Mouse (Mus musculus): ENCODE measurements at regions not wholly inside any gene's neighbourhood (a gene's known extent, or its start where the extent isn't known, plus 50 kb on each side); places are given as distances from the start of the nearest gene placed in this dataset.
"Not testable (repeated sequence)": the region's sequence is repeated elsewhere in the genome, so short reads cannot be mapped to it uniquely, and the experiment has no call there.

DNA sequence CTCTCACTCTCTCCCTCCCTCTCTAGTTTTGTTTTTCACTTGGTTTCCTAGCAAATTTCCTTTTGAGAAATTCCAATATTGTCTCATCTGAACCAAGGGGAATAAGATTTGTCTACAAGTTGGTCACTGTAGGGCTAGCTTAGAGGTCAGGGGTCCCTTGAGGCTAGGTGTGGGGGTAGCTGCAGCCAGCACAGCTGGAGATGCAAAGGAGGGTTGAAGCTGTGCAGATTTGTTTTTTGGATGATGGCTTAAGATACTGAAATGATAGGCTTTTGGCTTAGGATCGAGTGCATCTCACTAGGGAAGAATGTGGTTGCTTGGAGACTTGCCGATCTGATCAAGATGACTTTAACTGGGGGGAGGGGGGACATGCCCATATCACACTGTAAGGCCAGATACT is 88.3 kb upstream of the Tmem28 start:
- DNase-seq = no peak

DNA sequence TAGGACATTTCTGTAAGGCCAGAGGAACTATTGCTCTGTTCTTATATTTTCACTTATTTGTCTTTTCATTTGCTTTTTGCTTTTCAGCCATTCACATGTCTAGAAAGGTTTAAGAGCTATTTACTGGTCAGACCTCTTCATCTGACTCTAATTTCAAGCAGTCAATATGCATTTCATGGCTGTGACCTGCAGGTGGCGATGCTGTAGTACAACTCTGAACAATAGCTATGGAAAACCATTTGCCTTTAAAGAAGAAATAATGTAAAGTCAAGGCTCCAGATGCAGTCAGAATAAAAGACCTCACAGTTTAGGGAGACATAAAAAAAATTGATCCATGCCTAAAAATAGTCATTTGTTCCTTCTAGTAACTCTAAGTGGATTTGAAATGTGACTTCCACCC is 95.7 kb upstream of the Tmem28 start:
- DNase-seq = peak; percentile 2

DNA sequence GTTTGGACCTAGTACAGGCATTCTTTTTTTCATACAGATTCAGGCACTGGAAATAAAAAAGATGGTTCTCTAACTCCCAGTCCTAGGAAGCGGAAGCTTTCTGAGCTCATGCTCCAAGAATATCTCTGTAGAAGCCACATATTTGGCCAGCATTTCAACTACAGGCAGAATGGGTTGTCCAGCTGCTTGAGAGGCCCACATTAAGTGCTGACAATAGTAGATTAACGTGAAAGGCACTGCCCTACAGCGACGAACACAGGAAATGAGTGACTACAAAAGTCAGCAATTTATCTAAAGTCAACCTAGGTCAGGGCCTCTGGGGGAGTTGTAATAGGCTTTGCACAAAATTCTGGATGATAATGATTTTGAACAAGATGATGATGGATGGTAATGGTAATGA is 125.5 kb upstream of the Tmem28 start:
- DNase-seq = no peak

DNA sequence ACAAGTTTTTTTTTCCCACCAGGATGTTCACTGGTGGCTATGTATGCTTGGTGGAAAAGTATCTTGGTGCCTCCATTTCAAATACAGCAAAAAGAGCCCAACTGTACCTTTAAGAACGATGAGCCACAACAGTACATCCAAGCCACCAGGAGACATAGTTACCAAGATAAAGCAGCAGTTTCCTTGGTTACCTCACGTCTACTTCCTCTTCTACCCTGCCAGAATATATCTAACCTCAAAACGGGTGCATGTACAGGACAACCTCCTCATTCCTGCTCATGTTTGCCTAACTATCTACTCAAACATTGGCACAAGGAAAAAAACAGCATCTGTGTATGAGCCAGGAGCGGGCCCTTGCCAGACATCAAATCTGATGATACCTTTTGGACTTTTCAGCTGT is 129.8 kb upstream of the Tmem28 start:
- DNase-seq = no peak

DNA sequence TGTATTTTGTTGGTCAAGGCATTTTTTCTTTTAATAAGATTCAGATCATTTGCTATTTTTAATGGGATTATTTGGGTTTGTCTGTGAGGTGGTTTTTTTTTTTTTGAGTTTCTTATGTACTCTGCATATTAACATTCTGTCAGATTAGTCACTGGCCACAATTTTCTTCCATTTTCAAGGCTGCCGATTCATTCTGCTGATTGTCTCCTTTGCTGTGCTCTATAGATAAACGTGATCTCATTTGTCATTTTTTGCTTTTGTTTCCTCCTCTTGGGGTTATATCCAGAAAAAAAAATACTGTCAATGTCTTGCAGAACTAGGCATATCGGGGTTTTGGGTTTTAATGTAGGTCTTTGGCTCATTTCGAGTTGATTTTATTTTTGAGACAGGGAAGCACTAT is 131.1 kb upstream of the Tmem28 start:
- no peak for DNase-seq

DNA sequence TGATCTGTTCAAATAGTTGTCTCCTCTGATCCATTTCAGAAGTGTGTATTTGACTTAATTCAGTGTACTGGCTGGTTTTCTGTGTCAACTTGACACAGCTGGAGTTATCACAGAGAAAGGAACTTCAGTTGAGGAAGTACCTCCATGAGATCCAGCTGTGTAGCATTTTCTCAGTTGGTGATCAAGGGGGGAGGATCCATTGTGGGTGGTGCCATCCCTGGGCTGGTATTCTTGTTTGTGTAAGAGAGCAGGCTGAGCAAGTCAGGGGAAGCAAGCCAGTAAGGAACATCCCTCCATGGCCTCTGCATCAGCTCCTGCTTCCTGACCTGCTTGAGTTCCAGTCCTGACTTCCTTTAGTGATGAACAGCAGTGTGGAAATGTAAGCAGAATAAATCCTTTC is 138.3 kb upstream of the Tmem28 start:
- not testable (repeated sequence) for DNase-seq

DNA sequence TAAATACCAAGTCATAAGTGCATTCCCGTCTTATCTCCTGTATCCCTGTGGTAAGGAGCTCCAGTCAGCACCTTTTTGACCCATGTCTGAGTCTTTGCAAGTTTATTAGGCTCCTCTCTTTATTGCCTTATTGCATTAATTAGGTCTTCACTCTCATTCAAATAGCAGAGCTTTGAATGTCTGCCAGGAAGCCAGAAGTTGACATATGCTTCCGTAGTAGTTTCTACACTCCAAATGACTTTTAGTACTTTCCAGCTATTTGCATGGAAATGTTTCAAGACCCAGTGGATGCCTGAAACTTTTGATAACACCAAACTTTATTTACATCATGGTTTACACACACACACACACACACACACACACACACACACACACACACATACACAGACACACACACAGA is 153.2 kb upstream of the Tmem28 start:
- no peak for DNase-seq

DNA sequence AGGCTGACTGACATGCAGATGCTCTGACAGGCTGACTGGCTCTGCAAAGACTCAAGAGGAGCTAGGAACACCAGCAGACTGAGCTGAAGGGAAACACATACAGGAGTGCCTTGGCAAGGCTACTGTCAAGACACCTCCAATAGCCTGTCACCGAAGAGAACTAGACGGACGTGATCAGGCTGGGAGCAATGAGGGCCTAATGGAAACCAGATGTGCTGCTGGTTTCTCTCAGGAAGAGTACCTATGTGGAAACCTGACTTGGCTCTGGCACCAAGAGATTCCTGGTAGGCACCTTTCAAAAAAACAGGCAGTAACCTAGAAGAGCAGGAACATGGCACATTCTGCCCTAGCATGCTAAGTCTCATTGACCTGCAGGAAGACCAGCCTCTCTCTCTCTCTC is 158.3 kb upstream of the Tmem28 start:
- DNase-seq = no peak

DNA sequence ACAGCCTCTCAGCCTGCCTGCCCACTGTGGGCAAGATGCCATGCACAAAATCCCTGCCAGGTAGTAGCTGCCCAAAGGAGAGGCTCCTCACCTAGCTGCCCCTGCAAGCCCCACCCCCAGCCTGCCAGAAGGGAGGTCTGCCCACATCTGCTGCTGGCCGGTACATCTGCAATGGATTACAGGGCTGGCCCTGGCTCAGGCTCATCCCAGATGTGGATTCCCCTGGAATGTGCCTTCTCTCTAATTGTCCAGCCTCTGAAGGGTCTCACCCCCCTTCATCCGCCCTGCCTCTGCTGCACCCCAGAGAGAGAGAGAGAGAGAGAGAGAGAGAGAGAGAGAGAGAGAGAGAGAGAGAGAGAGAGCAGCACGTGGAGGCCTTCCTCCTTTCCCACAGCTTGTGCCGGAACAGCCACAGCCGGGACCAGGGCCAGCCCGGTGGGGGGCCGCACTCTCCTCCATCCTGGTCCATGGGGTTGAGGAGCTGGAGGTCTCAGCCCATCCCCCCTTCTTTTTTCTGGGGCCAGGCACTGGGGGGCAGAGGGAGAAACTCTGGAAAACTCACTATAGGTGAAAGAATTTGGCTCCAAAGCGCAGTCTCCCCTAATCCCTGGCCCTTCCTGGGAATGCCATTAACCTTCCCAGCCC is 161.2 kb upstream of the Tmem28 start:
- no peak for DNase-seq

DNA sequence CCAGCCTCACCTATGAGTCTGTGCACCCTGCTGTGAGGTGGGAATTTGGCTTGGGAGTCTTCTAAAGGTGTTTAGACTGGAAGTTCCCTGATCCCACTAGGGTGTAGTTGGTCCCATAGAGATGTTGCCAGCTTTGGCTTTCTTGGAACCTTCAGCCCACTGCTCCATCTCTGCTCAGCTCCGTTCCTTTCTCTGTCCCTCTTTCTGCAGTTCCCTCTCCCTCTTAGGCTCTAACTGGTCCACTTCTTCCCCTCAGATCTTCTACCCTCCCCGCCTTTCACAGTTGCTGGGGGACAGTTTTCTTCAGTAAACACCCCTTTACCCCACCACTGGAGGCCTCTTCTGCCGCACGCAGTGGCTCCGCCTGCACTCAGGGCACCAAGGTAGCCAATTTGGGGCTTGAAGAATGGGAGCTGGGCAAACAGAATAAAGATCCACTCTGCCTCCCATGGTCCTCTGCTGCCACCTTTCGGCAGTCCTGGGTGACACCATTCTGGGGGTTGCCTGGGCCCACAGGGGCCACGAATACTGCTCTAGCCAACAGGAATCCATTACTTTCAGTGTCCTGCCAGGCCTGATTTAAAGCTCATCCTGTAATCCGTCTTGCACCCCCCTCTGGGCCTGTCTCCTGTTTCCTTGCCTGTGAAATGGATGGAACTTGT is 162.9 kb upstream of the Tmem28 start:
- DNase-seq = peak; percentile 70

DNA sequence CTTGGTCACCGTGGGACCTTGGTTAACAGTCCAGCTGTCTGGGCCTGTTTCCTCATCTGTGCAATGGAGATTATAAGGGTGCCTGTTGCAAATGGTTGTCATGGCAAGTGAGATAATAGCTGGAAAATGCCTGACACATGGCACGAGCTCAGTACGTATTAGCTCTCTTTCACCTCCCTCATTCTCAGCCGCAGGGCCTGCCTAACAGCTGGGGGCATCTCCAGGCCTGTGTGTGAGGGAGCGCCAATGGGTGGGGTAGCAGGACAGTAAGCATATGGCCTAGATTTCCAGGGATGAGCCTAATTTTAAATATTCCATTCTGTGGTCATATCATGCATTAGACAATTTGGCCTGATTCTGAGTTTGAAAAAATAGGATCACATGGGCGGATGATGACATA is 163.8 kb upstream of the Tmem28 start:
- DNase-seq = no peak

DNA sequence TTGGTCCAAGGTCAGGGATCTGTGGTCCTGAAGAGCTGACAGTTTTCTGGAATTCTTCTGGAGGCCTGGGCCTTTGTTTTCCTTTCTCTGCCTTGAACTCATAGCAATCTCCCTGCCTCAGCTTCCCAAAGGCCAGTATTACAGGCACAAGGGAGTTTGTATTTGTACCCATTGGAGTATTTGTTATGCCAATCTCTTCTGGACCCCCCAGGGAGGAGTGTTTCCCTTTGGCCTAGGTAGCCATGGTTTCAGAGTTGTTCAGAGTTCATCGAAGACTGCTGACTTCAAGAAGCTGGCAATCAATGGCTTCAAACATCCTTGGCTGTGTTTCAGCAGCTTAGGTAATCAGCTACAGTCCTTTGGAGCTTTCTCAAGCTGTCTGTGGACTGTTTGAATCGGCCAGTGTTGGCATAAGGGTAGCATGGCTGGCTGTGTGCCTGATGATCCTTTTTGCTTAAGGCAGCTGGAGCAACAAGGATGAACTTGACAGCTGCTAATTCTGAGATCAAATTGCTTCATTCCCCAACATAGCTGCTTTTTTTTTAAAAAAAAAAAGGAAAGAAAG is 161.2 kb upstream of the Pja1 start:
- DNase-seq = peak; percentile 4

DNA sequence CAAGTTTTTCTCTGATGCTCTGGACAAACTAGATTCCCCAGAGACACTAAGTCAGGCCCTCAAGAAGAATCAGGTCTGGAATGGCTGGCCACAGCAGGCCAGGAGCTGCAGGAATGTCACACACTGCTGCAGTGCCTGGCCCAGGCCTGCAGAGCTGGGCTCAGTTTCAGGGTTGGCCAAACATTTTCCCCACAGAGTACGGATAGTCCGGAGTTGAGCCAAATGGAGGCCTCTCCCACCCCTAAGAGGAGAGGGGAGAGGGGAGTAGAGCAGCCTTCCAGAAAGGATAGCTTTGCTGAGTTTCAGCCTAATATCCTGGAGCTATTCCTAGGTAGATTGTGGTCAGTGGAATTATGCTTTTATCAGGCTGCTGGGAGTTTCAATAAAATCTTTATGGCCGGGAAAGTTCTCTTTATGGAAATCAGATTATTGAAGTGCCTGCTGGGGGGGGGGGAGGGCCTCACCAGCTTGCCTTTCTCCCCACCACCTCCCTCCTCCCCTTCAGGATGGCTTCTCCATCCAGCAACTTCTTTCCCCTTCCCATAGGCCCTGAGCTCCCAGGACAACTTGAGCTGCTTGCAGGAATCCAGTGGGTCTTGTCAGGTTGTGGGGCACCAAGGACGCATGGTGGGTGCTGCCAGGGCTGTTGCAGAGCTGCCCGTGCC is 153.6 kb upstream of the Pja1 start:
- no peak for DNase-seq

DNA sequence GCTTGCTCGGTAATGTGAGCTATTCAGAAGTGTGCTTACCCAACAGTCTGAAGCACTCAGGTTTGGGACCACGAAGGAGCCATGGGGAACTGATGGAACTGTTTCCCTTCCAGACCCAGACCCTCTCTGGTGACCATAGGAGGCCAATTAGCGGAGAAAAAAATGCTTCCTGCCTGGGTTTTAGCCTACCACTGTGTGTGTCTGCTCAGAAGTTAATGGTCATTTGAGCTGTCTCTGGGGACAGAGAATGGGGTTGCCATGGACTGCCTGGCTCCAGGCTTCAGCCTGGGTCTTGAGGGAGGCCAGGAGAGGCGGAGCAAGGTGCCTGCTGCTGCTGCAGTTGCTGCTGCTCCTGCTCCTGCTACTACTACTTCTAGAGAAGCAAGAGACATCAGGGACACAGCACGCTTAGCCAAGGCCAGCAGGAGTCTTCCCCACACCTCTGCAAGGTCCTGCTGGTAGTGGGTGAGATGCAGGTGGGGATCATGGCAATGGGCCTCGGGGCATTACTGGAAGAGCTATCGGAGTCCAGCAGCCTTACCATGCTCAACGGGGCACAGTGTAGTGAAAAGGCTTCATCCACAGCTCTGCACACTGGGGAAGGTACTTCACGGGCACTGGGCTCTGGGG is 141.2 kb upstream of the Pja1 start:
- no peak for DNase-seq

DNA sequence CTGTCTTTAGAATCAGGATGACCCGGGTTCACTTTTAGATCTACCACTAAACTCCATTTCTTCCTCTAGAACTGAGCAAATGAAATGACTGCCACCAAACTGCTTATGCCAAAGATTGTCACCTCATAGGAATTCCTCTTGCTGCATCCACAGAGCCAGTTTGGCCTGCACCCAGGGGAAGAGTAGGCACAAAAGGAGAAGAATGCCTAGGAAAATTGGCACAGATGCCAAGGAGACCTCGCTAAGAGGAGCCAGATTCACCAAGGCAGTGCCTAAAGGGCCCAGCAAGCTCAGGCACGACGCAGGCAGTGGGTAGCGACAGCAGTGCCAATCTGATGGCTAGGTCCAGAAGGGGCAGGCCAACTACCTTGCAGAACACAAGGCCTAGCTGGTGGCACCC is 139.0 kb upstream of the Pja1 start:
- DNase-seq = no peak

DNA sequence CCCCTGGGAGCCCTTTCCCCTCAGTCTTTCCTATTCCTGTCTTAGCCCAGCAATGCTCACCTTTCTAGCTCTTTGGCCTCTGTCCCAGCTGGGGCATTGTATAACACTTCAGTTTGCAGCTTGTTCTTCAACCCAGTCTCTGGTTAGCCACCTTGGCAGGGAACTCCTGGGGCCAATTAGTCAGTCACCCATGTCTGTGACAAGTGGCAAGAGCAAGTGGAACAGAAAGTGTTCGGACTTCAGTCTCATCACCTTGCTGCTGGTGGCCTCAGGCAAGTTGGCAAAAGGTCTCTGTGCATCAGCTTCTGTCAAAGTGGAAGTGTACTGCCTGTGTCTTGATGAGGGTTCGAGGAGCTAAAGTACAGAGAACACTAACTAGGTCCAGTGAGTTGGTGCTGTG is 138.5 kb upstream of the Pja1 start:
- DNase-seq = no peak

DNA sequence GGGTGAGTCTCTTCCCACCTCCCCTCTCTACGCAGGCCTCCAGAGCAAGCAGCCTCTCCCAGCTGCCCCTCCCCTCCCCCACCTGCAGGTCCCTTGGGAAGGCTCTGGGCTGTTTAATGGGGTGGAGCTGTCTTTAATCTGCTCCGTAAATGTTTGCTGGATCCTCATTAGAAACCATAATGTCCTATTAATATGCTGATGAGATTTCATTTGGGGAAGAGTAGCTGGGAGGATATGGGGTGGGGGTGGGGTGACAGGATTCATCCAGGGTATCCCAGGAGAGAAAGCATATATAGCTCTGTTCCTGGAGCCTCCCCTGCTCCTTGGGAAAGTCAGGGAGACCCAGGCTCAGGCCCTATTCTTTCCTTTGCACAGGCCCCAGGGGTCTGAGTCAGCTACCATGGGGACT is 137.2 kb upstream of the Pja1 start:
- DNase-seq = no peak

DNA sequence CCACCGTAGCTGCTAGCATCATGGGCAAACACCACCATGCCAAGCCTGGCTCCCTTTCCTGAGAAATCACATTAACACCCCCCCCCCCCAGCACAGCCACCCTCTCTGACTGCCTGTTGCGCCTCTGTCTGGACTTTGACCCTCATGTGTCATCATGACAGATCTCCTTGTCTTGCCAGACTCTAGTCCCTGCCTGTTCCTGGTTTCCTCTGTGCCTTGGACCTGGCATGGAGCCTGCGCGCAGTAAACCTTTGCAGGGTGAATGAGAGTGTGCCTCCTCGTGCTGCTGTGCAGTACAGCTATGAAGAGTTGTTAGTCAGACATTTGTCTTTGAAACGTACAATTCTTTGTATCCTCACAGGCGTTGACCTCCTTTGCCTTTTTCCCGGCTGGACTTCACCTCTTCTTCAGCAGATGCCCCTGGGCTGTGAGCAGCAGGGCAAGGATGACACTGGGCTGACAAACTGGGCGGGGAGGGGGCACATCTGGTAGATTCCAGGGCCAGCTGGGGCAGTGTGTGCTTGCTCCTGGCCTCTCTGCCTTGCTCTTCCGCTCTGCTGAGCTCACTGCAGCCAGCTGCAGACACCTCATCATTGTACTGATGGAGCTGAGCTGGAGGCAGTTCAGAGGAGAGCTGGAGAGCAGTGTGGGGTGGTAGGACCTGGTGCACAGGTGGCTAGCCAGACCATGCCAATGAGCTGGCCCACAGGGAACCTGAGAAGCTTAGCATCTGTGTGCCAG is 134.2 kb upstream of the Pja1 start:
- DNase-seq = peak; percentile 18

DNA sequence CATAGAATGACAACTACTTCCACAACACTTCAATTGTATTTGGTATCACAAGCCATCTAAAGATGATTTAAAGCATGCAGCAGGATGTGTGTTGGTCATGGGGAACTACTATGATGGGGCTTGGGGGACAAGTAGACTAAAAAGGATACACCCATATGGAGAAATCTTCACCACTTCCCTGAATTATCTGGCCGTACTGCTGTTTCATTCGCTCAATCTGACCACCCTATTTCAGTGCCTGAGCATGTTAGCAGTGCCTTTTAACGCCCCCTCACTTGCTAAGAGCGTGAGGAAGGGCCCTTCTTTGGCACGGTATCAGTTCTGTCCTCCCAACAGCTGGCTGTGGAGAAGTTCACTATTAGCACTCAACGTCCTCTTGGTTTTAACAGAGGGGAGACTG is 132.6 kb upstream of the Pja1 start:
- DNase-seq = no peak

DNA sequence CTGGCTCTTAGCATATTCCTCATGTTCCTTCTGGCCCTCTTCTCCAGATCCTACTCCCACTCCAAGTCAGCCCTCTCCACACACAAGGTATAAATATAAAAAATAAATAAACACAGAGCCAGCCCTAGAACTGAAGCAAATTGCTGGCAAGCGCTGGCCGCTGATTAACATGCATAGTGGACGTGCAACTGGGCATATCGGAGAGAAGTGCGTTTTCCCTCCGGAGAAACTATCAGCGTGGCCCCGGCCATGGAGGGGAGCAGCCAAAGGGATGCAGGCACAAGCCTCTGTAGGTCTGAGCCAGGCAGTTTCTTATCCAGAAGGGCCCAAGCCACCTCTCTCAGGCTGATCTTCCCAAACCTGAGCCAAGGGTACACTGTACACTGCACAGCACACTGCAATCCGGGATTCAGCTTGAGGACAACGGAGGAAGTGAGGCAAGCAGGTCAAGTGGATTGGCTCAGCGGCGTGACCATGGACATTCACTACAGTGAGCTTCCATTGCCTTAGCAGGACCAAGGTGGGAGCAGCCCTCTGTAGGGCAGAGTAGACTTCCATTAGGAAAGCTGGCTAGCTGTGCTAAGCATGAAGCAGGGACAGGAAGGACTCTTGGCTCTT is 131.3 kb upstream of the Pja1 start:
- no peak for DNase-seq

DNA sequence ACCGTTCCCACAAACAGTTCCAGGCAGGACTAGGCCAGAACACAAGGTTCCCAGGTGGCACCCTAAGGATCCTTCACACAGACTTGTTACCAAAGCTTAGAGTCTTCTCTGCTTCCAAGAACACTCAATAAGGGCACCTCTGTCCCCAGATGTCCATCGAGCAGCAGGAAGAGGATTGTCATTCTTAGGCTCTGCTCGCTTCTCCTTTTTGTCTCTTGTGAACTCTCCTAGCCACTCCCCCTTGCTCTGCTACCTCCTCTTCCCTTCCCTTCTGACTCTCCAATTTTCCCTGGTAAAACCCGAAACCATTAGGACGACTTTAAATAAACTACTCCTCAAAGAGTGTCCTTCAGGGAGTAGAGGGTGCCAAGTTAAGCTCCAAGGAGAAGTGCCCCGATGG is 124.4 kb upstream of the Pja1 start:
- DNase-seq = no peak

DNA sequence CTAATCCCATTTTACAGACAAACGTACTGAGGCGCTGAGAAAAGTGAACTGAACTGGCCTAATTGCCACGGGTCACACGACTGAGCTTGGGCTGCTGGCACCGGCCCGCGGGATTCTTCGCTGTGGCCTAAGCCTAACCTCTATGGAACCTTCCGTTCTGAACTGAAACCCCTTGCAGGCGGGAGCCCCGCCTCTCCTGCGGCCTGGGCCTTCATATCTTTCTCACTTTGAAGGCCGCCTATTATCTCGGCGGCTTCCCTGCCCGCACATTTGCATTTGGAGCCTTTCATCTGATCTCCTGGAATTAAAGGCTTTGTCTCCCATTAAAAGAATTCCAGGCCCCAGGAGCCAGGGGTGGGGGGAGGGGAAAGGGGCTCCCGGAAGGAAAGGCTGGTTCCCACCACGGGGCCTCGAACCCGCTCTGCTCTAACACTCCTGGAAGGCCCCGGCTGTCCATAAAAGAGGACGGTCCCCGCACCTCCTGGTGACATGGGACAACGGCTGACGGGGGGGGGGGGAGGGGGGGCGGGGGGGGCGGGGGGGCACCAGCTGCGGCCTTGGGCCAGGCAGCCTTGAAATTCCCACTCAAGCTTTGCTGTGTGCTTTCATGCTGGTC is 122.9 kb upstream of the Pja1 start:
- no peak for DNase-seq

Data from adrenal gland, postnatal 25 days (tissue).